Mouse (Mus musculus) neural tube, embryonic 13.5 days (tissue): Measurements from ENCODE around the gene Syt13. TPM values are rescaled to one million over a fixed set of nuclear protein-coding genes. Genes with fewer than 3 reads are reported as not detected.
A peak's percentile ranks its signal among the peaks of the same experiment; 100 is the strongest.

Source experiments
- ATAC-seq: fragments of 200-750 bp; cut with Nextera tagmentation; 2 replicates; pipeline ENCODE4 v1.8.0; 2017; ENCODE audit warnings: low read depth, mild to moderate bottlenecking, moderate TSS enrichment, moderate library complexity
- H3K27ac ChIP-seq: fragments of 300-500 bp; sonication (generic); replicated peaks from 2 replicates; pipeline ENCODE4 v1.5.1; 2015; ENCODE audit warnings: moderate library complexity, mild to moderate bottlenecking, inconsistent platforms
- H3K27me3 ChIP-seq: fragments of 300-500 bp; sonication (generic); 2 replicates; pipeline ENCODE4 v1.6.1; 2015; ENCODE audit warnings: mild to moderate bottlenecking, inconsistent platforms
- H3K36me3 ChIP-seq: fragments of 300-500 bp; sonication (generic); 2 replicates; pipeline ENCODE4 v1.6.1; 2015; ENCODE audit warnings: mild to moderate bottlenecking, inconsistent platforms
- H3K4me1 ChIP-seq: fragments of 300-500 bp; sonication (generic); replicated peaks from 2 replicates; pipeline ENCODE4 v1.6.1; 2015; ENCODE audit warnings: inconsistent platforms
- H3K4me2 ChIP-seq: fragments of 300-500 bp; sonication (generic); 2 replicates; pipeline ENCODE4 v1.6.1; 2015; ENCODE audit warnings: inconsistent platforms, mild to moderate bottlenecking, moderate library complexity
- H3K4me3 ChIP-seq: fragments of 300-500 bp; sonication (generic); 2 replicates; pipeline ENCODE4 v1.5.1; 2015; ENCODE audit warnings: mild to moderate bottlenecking, inconsistent platforms
- H3K9ac ChIP-seq: fragments of 300-500 bp; sonication (generic); 2 replicates; pipeline ENCODE4 v1.6.1; 2015; ENCODE audit warnings: moderate library complexity, mild to moderate bottlenecking, inconsistent platforms
- H3K9me3 ChIP-seq: fragments of 300-500 bp; sonication (generic); 2 replicates; pipeline ENCODE4 v1.6.1; 2016; ENCODE audit warnings: inconsistent platforms
- WGBS: fragments of 180-500 bp; shearing (Covaris S2); methylation state at CpG from one replicate; pipeline ENCODE4 v1.1.7; 2015; 5-methylcytosine and 5-hydroxymethylcytosine counted together
- polyA plus RNA-seq: library from polyadenylated mRNA; unstranded; fragments of >200 nt; fragmentation: Nextera tagmentation; extraction: Ambion mirVana; gene quantifications from 2 replicates; pipeline ENCODE4 v1.2.1, GENCODE M21; 2015

Gene Syt13
- polyA plus RNA-seq, 1 experiment from 2014 or later, result 52.3 TPM

- no peaks in the 10 kb centered on the region for H3K9me3 ChIP-seq
Measured at GRCm38 (mm10) chr2:92933379-92933778, 18.5 kb downstream of the Syt13 start.

GRCm38 (mm10) chr2:92934312-92934982, 19.5 kb downstream of the Syt13 start:
- Histone ChIP-seq H3K36me3 (no peaks in the 10 kb centered on the region), H3K4me1 (peaks cover 19% of the 10 kb centered on the region), H3K9ac (no peak overlapping the region), H3K27me3 (0 out of 2 replicates have a peak, but pooled peaks cover 5% of the 10 kb centered on the region), H3K4me3 (no peak overlapping the region), H3K27ac (no peak overlapping the region), H3K9me3 (no peaks in the 10 kb centered on the region), H3K4me2 (no peak overlapping the region)
- WGBS, result 27% methylated on average over 10 of the region's 10 CpGs
- 0 out of 2 replicates have a peak, but pooled peaks have one; percentile 25 for ATAC-seq

More at GRCm38 (mm10) chr2:92933379-92933778, 18.5 kb downstream of the Syt13 start:
- 93% methylated on average over 6 of the region's 6 CpGs for WGBS
- Histone ChIP-seq H3K27me3 (0 out of 2 replicates have a peak, but pooled peaks cover 5% of the 10 kb centered on the region), H3K4me2 (no peak overlapping the region), H3K4me1 (peaks cover 19% of the 10 kb centered on the region), H3K27ac (no peak overlapping the region), H3K9ac (no peak overlapping the region), H3K4me3 (no peak overlapping the region), H3K36me3 (no peaks in the 10 kb centered on the region)
- no peak for ATAC-seq

GRCm38 (mm10) chr2:92935483-92935882, 20.6 kb downstream of the Syt13 start:
- H3K27me3 ChIP-seq, result 0 out of 2 replicates have a peak, but pooled peaks cover 11% of the 10 kb centered on the region
- peaks cover 19% of the 10 kb centered on the region for H3K4me1 ChIP-seq
- no peak overlapping the region for H3K4me3 ChIP-seq
- H3K9me3 ChIP-seq, result no peaks in the 10 kb centered on the region
- H3K9ac ChIP-seq, result no peak overlapping the region
- no peak overlapping the region for H3K4me2 ChIP-seq
- no peak overlapping the region for H3K27ac ChIP-seq
- no peaks in the 10 kb centered on the region for H3K36me3 ChIP-seq
- WGBS, result 67% methylated on average over 3 of the region's 3 CpGs
- ATAC-seq, result no peak

- ATAC-seq, result no peak
- peaks cover 25% of the 10 kb centered on the region; the same call in 1 of the 2 replicates for H3K27me3 ChIP-seq
- WGBS, result 68% methylated on average over 5 of the region's 5 CpGs
- H3K4me2 ChIP-seq, result no peak overlapping the region
- no peaks in the 10 kb centered on the region for H3K36me3 ChIP-seq
- H3K4me3 ChIP-seq, result no peak overlapping the region
- peaks cover 24% of the 10 kb centered on the region for H3K4me1 ChIP-seq
- no peaks in the 10 kb centered on the region for H3K9me3 ChIP-seq
- no peak overlapping the region for H3K27ac ChIP-seq
- no peak overlapping the region for H3K9ac ChIP-seq
Measured at GRCm38 (mm10) chr2:92938063-92938462, 23.2 kb downstream of the Syt13 start.

GRCm38 (mm10) chr2:92938827-92939226, 23.9 kb downstream of the Syt13 start:
- Histone ChIP-seq H3K4me1 (peaks cover 24% of the 10 kb centered on the region), H3K4me2 (no peak overlapping the region), H3K9me3 (no peaks in the 10 kb centered on the region), H3K9ac (no peak overlapping the region), H3K27me3 (peaks cover 32% of the 10 kb centered on the region), H3K4me3 (no peak overlapping the region), H3K27ac (no peak overlapping the region), H3K36me3 (no peaks in the 10 kb centered on the region)
- ATAC-seq, result no peak
- WGBS, result 98% methylated on average over 7 of the region's 7 CpGs

GRCm38 (mm10) chr2:92940963-92941362, 26.1 kb downstream of the Syt13 start:
- Histone ChIP-seq H3K4me2 (no peak overlapping the region), H3K4me3 (no peak overlapping the region), H3K36me3 (no peaks in the 10 kb centered on the region), H3K27ac (no peak overlapping the region), H3K27me3 (peaks cover 52% of the 10 kb centered on the region), H3K4me1 (0 out of 2 replicates have a peak, but pooled peaks cover 6% of the 10 kb centered on the region), H3K9ac (no peak overlapping the region), H3K9me3 (no peaks in the 10 kb centered on the region)
- no peak for ATAC-seq
- WGBS, result 87% methylated on average over 9 of the region's 9 CpGs

GRCm38 (mm10) chr2:92941463-92941862, 26.6 kb downstream of the Syt13 start:
- Histone ChIP-seq H3K36me3 (no peaks in the 10 kb centered on the region), H3K4me2 (no peak overlapping the region), H3K27ac (no peak overlapping the region), H3K9me3 (no peaks in the 10 kb centered on the region), H3K4me3 (no peak overlapping the region), H3K27me3 (peaks cover 57% of the 10 kb centered on the region), H3K9ac (no peak overlapping the region), H3K4me1 (0 out of 2 replicates have a peak, but pooled peaks cover 6% of the 10 kb centered on the region)
- ATAC-seq, result no peak
- 47% methylated on average over 3 of the region's 3 CpGs for WGBS

- H3K36me3 ChIP-seq, result no peaks in the 10 kb centered on the region
- no peak overlapping the region for H3K4me3 ChIP-seq
- no peak overlapping the region for H3K9ac ChIP-seq
- no peak overlapping the region for H3K27ac ChIP-seq
- H3K4me2 ChIP-seq, result no peak overlapping the region
- H3K9me3 ChIP-seq, result no peaks in the 10 kb centered on the region
- no peak for ATAC-seq
- H3K4me1 ChIP-seq, result peaks cover 18% of the 10 kb centered on the region
- H3K27me3 ChIP-seq, result peaks cover 64% of the 10 kb centered on the region
- WGBS, result 93% methylated on average over 3 of the region's 3 CpGs
Measured at GRCm38 (mm10) chr2:92943406-92943805, 28.5 kb downstream of the Syt13 start.

GRCm38 (mm10) chr2:92944356-92944755, 29.5 kb downstream of the Syt13 start:
- no peak for ATAC-seq
- 93% methylated on average over 3 of the region's 3 CpGs for WGBS
- H3K4me3 ChIP-seq, result no peak overlapping the region
- H3K9ac ChIP-seq, result no peak overlapping the region
- H3K36me3 ChIP-seq, result no peaks in the 10 kb centered on the region
- H3K27ac ChIP-seq, result no peak overlapping the region
- peaks cover 27% of the 10 kb centered on the region for H3K4me1 ChIP-seq
- no peaks in the 10 kb centered on the region for H3K9me3 ChIP-seq
- no peak overlapping the region for H3K4me2 ChIP-seq
- H3K27me3 ChIP-seq, result peaks cover 64% of the 10 kb centered on the region

GRCm38 (mm10) chr2:92945125-92945746, 30.3 kb downstream of the Syt13 start:
- Histone ChIP-seq H3K27me3 (peaks cover 60% of the 10 kb centered on the region), H3K9me3 (no peaks in the 10 kb centered on the region), H3K4me3 (no peak overlapping the region), H3K27ac (no peak overlapping the region), H3K9ac (no peak overlapping the region), H3K4me2 (no peak overlapping the region), H3K36me3 (no peaks in the 10 kb centered on the region), H3K4me1 (peaks cover 31% of the 10 kb centered on the region)
- 93% methylated on average over 11 of the region's 11 CpGs for WGBS
- no peak for ATAC-seq

GRCm38 (mm10) chr2:92945824-92946598, 31.1 kb downstream of the Syt13 start:
- WGBS, result 92% methylated on average over 11 of the region's 11 CpGs
- ATAC-seq, result no peak
- H3K27ac ChIP-seq, result no peak overlapping the region

More at GRCm38 (mm10) chr2:92945824-92946598, 31.1 kb downstream of the Syt13 start:
- peaks cover 58% of the 10 kb centered on the region for H3K27me3 ChIP-seq
- no peaks in the 10 kb centered on the region for H3K36me3 ChIP-seq
- H3K9ac ChIP-seq, result no peak overlapping the region
- no peaks in the 10 kb centered on the region for H3K9me3 ChIP-seq
- H3K4me3 ChIP-seq, result no peak overlapping the region
- peaks cover 31% of the 10 kb centered on the region for H3K4me1 ChIP-seq
- H3K4me2 ChIP-seq, result no peak overlapping the region
